In genomic region chr1:192076796-192077535, GRCm38 (mm10) we compare ENCODE assay signal across 11 mouse cellular contexts. TPM values are rescaled to one million over a fixed set of nuclear protein-coding genes. Genes with fewer than 3 reads are reported as not detected.
DNase-seq lines count a peak whose midpoint lies in the region; ATAC-seq and TF ChIP-seq lines count a peak whose summit lies in the region.
"Had no signal": no experiment of that assay in that cellular context is flagged by ENCODE, and none has a peak within 500 bp of the region (broad histone marks: within the 10 kb centered on the region; RNA-seq: fewer than 3 reads in every experiment).

No protein-coding gene starts in this region.

- no peaks in the 10 kb centered on the region for H3K27me3 ChIP-seq in intestine, embryonic 16.5 days (replicated peaks; ENCODE audit: control insufficient read depth, insufficient read depth, low read length)
- H3K27me3 ChIP-seq in embryonic facial prominence, embryonic 10.5 days (replicated peaks; ENCODE audit: low read depth, poor library complexity, severe bottlenecking): no peaks in the 10 kb centered on the region
- no peaks in the 10 kb centered on the region for H3K27me3 ChIP-seq in cerebellum, adult 2 months (ENCODE audit: control insufficient read depth, insufficient read depth, low read length)
- H3K27me3 ChIP-seq: embryonic facial prominence, embryonic 15.5 days had no signal

- no peak overlapping the region for H3K4me3 ChIP-seq in lung, adult 2 months (replicated peaks; ENCODE audit: extremely low read depth, low read depth, low read length)
- no peak overlapping the region for H3K4me3 ChIP-seq in brown adipose tissue, adult 24 weeks (ENCODE audit: insufficient read depth, low read depth, low read length)
- H3K4me3 ChIP-seq in intestine, embryonic 16.5 days (ENCODE audit: low read length): no peak overlapping the region
- H3K4me3 ChIP-seq in embryonic facial prominence, embryonic 10.5 days: no peak overlapping the region
- no peak overlapping the region for H3K4me3 ChIP-seq in cerebellum, adult 2 months (replicated peaks; ENCODE audit: insufficient read depth, low read depth, low read length)
- H3K4me3 ChIP-seq: embryonic facial prominence, embryonic 15.5 days; left cerebral cortex, adult 2 months had no signal

- H3K4me2 ChIP-seq in intestine, embryonic 16.5 days (ENCODE audit: low read depth, low read length): no peak overlapping the region
- H3K4me2 ChIP-seq: embryonic facial prominence, embryonic 15.5 days had no signal

- H3K9ac ChIP-seq in intestine, embryonic 16.5 days (ENCODE audit: low read depth, low read length): no peak overlapping the region
- H3K9ac ChIP-seq: embryonic facial prominence, embryonic 15.5 days had no signal

- H3K36me3 ChIP-seq in intestine, embryonic 16.5 days (ENCODE audit: control insufficient read depth, insufficient read depth, low read length): no peaks in the 10 kb centered on the region; the same call in 1 of the 2 replicates
- no peaks in the 10 kb centered on the region for H3K36me3 ChIP-seq in embryonic facial prominence, embryonic 10.5 days (replicated peaks)
- H3K36me3 ChIP-seq: embryonic facial prominence, embryonic 15.5 days had no signal

- peaks cover 12% of the 10 kb centered on the region for H3K9me3 ChIP-seq in intestine, embryonic 16.5 days (ENCODE audit: control insufficient read depth, low read length)
- peaks cover 13% of the 10 kb centered on the region for H3K9me3 ChIP-seq in embryonic facial prominence, embryonic 10.5 days
- H3K9me3 ChIP-seq: embryonic facial prominence, embryonic 15.5 days had no signal

- ATAC-seq in intestine, embryonic 16.5 days: peak; percentile 49
- ATAC-seq: activated CD4-positive, CD25-positive, alpha-beta regulatory T cell, adult 4 months had no signal

- no peak for TF ChIP-seq CTCF in lung, adult 2 months (IDR thresholded peaks at IDR 0.05; ENCODE audit: insufficient read depth, low read length)
- no peak for TF ChIP-seq CTCF in cerebellum, adult 2 months (IDR thresholded peaks at IDR 0.05; ENCODE audit: borderline replicate concordance, insufficient read depth, low read depth, low read length)

- TF ChIP-seq POLR2A in lung, adult 2 months (IDR thresholded peaks at IDR 0.05; ENCODE audit: borderline replicate concordance, extremely low read depth, low read depth, low read length): no peak
- TF ChIP-seq POLR2A in cerebellum, adult 2 months (IDR thresholded peaks at IDR 0.05; ENCODE audit: borderline replicate concordance, insufficient read depth, low read length): no peak

- H3K27ac ChIP-seq in brown adipose tissue, adult 24 weeks (replicated peaks; ENCODE audit: low read depth, low read length): peak overlapping the region; percentile 26
- peak overlapping the region; percentile 52 for H3K27ac ChIP-seq in intestine, embryonic 16.5 days (ENCODE audit: low read length)
- no peak overlapping the region for H3K27ac ChIP-seq in embryonic facial prominence, embryonic 10.5 days (replicated peaks)
- H3K27ac ChIP-seq in cerebellum, adult 2 months (ENCODE audit: insufficient read depth, low read length): no peak overlapping the region
- H3K27ac ChIP-seq: embryonic facial prominence, embryonic 15.5 days; left cerebral cortex, adult 2 months had no signal

- peak; percentile 65 to 75 for DNase-seq in lung, adult 18-20 months
- no peak for DNase-seq in lung, adult 2 months
- DNase-seq in lung, postnatal 25 days (ENCODE audit: low spot score): peak; percentile 67
- DNase-seq in embryonic facial prominence, embryonic 10.5 days (ENCODE audit: low spot score): no peak
- no peak for DNase-seq in cerebellum, adult 2 months
- DNase-seq in frontal cortex, postnatal 14 days (ENCODE audit: low spot score in 2 of 2): no peak

- H3K4me1 ChIP-seq in lung, adult 2 months (ENCODE audit: control insufficient read depth, insufficient read depth, low read length): peaks cover 31% of the 10 kb centered on the region
- peaks cover 24% of the 10 kb centered on the region for H3K4me1 ChIP-seq in brown adipose tissue, adult 24 weeks (ENCODE audit: control insufficient read depth, insufficient read depth, insufficient read length, low read length)
- peaks cover 33% of the 10 kb centered on the region for H3K4me1 ChIP-seq in intestine, embryonic 16.5 days (ENCODE audit: control insufficient read depth, insufficient read depth, low read length)
- H3K4me1 ChIP-seq in embryonic facial prominence, embryonic 10.5 days: peaks cover 13% of the 10 kb centered on the region
- H3K4me1 ChIP-seq in cerebellum, adult 2 months (ENCODE audit: control insufficient read depth, insufficient read depth, low read length): no peaks in the 10 kb centered on the region

RNA-seq across cellular contexts. Expression of gene Traf5, which starts 15.4 kb away (rescaled TPM):
- 16.2 and 23.5 TPM in 2 replicates for polyA plus RNA-seq in lung, adult 2 months (2012; rRNA removed)
- polyA plus RNA-seq in brown adipose tissue, adult 24 weeks (2012; ENCODE audit: insufficient read depth, insufficient read length, missing spikeins): 1.5 and 3.1 TPM in 2 replicates
- 17.5 and 20.7 TPM in 2 replicates for polyA plus RNA-seq in intestine, embryonic 16.5 days (2015; fragmentation: Nextera tagmentation; extraction: Ambion mirVana)
- 3.1 and 4.5 TPM in 2 replicates for polyA plus RNA-seq in embryonic facial prominence, embryonic 10.5 days (2016; fragmentation: Nextera tagmentation; extraction: Ambion mirVana)
- polyA plus RNA-seq in cerebellum, adult 2 months (2012; rRNA removed): 3.6 and 3.8 TPM in 2 replicates

Comparison
In these comparisons a context has a peak if more than half of its experiments do, and no peak if none do; other contexts are left out.
1. DNase-seq: peak in lung, adult 18-20 months (2 of 2) and lung, postnatal 25 days (single experiment); none in lung, adult 2 months (single experiment), embryonic facial prominence, embryonic 10.5 days (single experiment), cerebellum, adult 2 months (0 of 2) and frontal cortex, postnatal 14 days (0 of 2).
2. H3K27ac ChIP-seq: peak in brown adipose tissue, adult 24 weeks (single experiment) and intestine, embryonic 16.5 days (single experiment); none in embryonic facial prominence, embryonic 10.5 days (single experiment) and cerebellum, adult 2 months (single experiment).